ENCODE assay signal across 8 mouse cellular contexts in the genomic region with DNA sequence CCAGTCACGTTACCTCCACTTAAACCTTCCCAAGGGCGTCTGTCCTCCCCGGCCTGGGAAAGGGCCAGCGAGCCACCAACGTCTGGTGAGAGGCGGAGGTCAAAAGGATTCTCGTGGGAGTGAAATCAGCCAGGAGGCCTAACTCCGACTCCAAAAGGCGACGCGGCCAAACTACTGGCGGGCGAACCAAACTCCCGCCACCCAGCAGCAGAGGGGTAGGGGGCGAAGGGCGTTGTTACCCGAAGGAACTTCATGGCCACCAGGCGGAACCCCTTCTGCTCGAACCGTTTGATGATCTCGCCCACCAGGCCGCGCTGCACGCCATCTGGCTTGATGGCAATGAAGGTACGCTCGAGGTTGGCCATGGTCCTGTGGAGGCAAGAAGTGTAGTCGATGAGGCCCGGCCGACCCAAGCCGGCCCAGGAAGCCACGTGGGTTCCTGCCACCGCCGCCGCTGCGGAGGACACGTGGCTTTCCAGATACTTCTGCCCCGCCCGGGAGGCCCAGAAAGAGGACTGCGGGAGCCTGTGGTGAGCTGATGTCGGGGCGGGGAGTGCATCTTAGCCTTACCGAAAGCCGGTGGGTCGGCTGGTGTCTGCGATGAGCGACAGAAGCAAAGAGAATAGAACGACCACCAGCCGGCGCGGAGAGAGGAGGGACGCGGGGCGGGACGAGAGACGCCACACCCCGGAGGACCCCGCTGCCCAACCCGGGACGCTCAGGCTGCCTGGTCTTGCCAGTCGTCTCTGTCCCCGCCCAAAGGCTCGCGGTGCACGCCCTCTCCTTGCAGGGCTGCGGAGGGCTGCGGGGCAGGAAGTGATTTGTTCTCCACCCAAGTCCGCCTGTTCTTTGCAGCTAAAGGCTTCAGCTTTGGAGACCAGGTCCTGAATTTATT. TPM values are rescaled to one million over a fixed set of nuclear protein-coding genes. Genes with fewer than 3 reads are reported as not detected.
DNase-seq lines count a peak whose midpoint lies in the region; ATAC-seq lines count a peak whose summit lies in the region.

No protein-coding gene starts in this region.

- H3K4me2 ChIP-seq in forebrain, embryonic 13.5 days, result peak overlapping the region; percentile 89
- peak overlapping the region; percentile 84 for H3K4me2 ChIP-seq in liver, embryonic 16.5 days (ENCODE audit: low read depth, low read length)
- H3K4me2 ChIP-seq in neural tube, embryonic 12.5 days (replicated peaks), result peak overlapping the region; percentile 84

- under 1% methylated on average over 65 of the region's 67 CpGs for WGBS in forebrain, embryonic 13.5 days
- under 1% methylated on average over 67 of the region's 67 CpGs for WGBS in large intestine, adult 2 months
- under 1% methylated on average over 67 of the region's 67 CpGs for WGBS in liver, embryonic 16.5 days (ENCODE audit: insufficient replicate concordance)
- WGBS in neural tube, embryonic 12.5 days, result under 1% methylated on average over 67 of the region's 67 CpGs

- ATAC-seq in cerebellum, adult (ENCODE audit: insufficient number of reproducible peaks, low FRiP score, low TSS enrichment), result peak; percentile 82
- ATAC-seq in forebrain, embryonic 13.5 days, result peak; percentile 98
- ATAC-seq in liver, embryonic 16.5 days (ENCODE audit: low read depth), result peak; percentile 92
- peak; percentile 96 for ATAC-seq in neural tube, embryonic 12.5 days (ENCODE audit: low FRiP score, low read depth)

- H3K9ac ChIP-seq in forebrain, embryonic 13.5 days, result peak overlapping the region; percentile 78
- peak overlapping the region; percentile 55 for H3K9ac ChIP-seq in liver, embryonic 16.5 days (ENCODE audit: low read depth, low read length)
- peak overlapping the region; percentile 64 for H3K9ac ChIP-seq in neural tube, embryonic 12.5 days

- DNase-seq in ES-CJ7 (ENCODE audit: low read depth, low spot score), result peak; percentile 94
- DNase-seq in heart, postnatal 10 days, result peak; percentile 96
- DNase-seq in large intestine, adult 2 months (ENCODE audit: low read depth, low spot score), result peak; percentile 73
- peak; percentile 70 for DNase-seq in telencephalon, adult 2 months (ENCODE audit: low read depth, low spot score)

- peaks cover 57% of the 10 kb centered on the region for H3K36me3 ChIP-seq in forebrain, embryonic 13.5 days (ENCODE audit: poor library complexity, severe bottlenecking)
- H3K36me3 ChIP-seq in liver, embryonic 16.5 days (ENCODE audit: control insufficient read depth, insufficient read depth), result peaks cover 6% of the 10 kb centered on the region; the same call in 1 of the 2 replicates
- H3K36me3 ChIP-seq in neural tube, embryonic 12.5 days, result peaks cover 55% of the 10 kb centered on the region

- intact Hi-C loops in heart, postnatal 10 days (cut with DNase I), result no loop called here

- H3K27me3 ChIP-seq in forebrain, embryonic 13.5 days, result no peaks in the 10 kb centered on the region
- no peaks in the 10 kb centered on the region for H3K27me3 ChIP-seq in liver, embryonic 16.5 days (ENCODE audit: control insufficient read depth, insufficient read depth, low read depth, low read length)
- H3K27me3 ChIP-seq in neural tube, embryonic 12.5 days (replicated peaks), result no peaks in the 10 kb centered on the region

- H3K9me3 ChIP-seq in forebrain, embryonic 13.5 days (replicated peaks), result no peaks in the 10 kb centered on the region
- H3K9me3 ChIP-seq in liver, embryonic 16.5 days (replicated peaks; ENCODE audit: control insufficient read depth, low read length), result no peaks in the 10 kb centered on the region
- no peaks in the 10 kb centered on the region for H3K9me3 ChIP-seq in neural tube, embryonic 12.5 days

- peak overlapping the region; percentile 70 for H3K4me3 ChIP-seq in forebrain, embryonic 13.5 days
- peak overlapping the region; percentile 71 for H3K4me3 ChIP-seq in liver, embryonic 16.5 days (ENCODE audit: low read depth, low read length)
- peak overlapping the region; percentile 64 for H3K4me3 ChIP-seq in neural tube, embryonic 12.5 days

- H3K4me1 ChIP-seq in forebrain, embryonic 13.5 days, result peaks cover 36% of the 10 kb centered on the region
- H3K4me1 ChIP-seq in liver, embryonic 16.5 days (ENCODE audit: control insufficient read depth, low read depth, low read length), result peaks cover 14% of the 10 kb centered on the region
- peaks cover 28% of the 10 kb centered on the region for H3K4me1 ChIP-seq in neural tube, embryonic 12.5 days

- H3K27ac ChIP-seq in forebrain, embryonic 13.5 days, result peak overlapping the region; percentile 88
- H3K27ac ChIP-seq in liver, embryonic 16.5 days (ENCODE audit: low read length), result peak overlapping the region; percentile 64
- peak overlapping the region; percentile 69 for H3K27ac ChIP-seq in neural tube, embryonic 12.5 days

RNA-seq across cellular contexts. Expression of a gene that starts 0.6 kb away (rescaled TPM):
- polyA plus RNA-seq in forebrain, embryonic 13.5 days (2015; fragmentation: Nextera tagmentation; extraction: Ambion mirVana), result 98.8 and 116 TPM in 2 replicates
- total RNA-seq in heart, postnatal 10 days (2021), result 1,000 to 10,000 TPM; 1,170 to 1,184 TPM
- polyA plus RNA-seq in large intestine, adult 2 months (2012; rRNA removed), result 181 and 193 TPM in 2 replicates
- polyA plus RNA-seq in liver, embryonic 16.5 days (2015; fragmentation: Nextera tagmentation; extraction: Ambion mirVana), result 166 and 169 TPM in 2 replicates
- polyA plus RNA-seq in neural tube, embryonic 12.5 days (2016; fragmentation: Nextera tagmentation; extraction: Ambion mirVana), result 87.0 and 110 TPM in 2 replicates

RNA-seq across cellular contexts. Expression of a gene that starts 12.6 kb away (rescaled TPM):
- 455 and 467 TPM in 2 replicates for polyA plus RNA-seq in forebrain, embryonic 13.5 days (2015; fragmentation: Nextera tagmentation; extraction: Ambion mirVana)
- 10 to 100 TPM; 29.4 to 39.4 TPM for total RNA-seq in heart, postnatal 10 days (2021)
- 46.1 and 54.1 TPM in 2 replicates for polyA plus RNA-seq in large intestine, adult 2 months (2012; rRNA removed)
- polyA plus RNA-seq in liver, embryonic 16.5 days (2015; fragmentation: Nextera tagmentation; extraction: Ambion mirVana), result 183 and 194 TPM in 2 replicates
- polyA plus RNA-seq in neural tube, embryonic 12.5 days (2016; fragmentation: Nextera tagmentation; extraction: Ambion mirVana), result 346 and 367 TPM in 2 replicates

RNA-seq across cellular contexts. Expression of a gene that starts 12.8 kb away (rescaled TPM):
- 319 and 332 TPM in 2 replicates for polyA plus RNA-seq in forebrain, embryonic 13.5 days (2015; fragmentation: Nextera tagmentation; extraction: Ambion mirVana)
- 10 to 100 TPM; 26.3 to 29.0 TPM for total RNA-seq in heart, postnatal 10 days (2021)
- 144 and 156 TPM in 2 replicates for polyA plus RNA-seq in large intestine, adult 2 months (2012; rRNA removed)
- 83.1 and 89.6 TPM in 2 replicates for polyA plus RNA-seq in liver, embryonic 16.5 days (2015; fragmentation: Nextera tagmentation; extraction: Ambion mirVana)
- polyA plus RNA-seq in neural tube, embryonic 12.5 days (2016; fragmentation: Nextera tagmentation; extraction: Ambion mirVana), result 269 and 277 TPM in 2 replicates

RNA-seq across cellular contexts. Expression of a gene that starts 40.4 kb away (rescaled TPM):
- polyA plus RNA-seq in forebrain, embryonic 13.5 days (2015; fragmentation: Nextera tagmentation; extraction: Ambion mirVana), result 89.3 and 93.1 TPM in 2 replicates
- 100 to 1,000 TPM; 165 TPM for total RNA-seq in heart, postnatal 10 days (2021)
- polyA plus RNA-seq in large intestine, adult 2 months (2012; rRNA removed), result 5.2 and 11.0 TPM in 2 replicates
- polyA plus RNA-seq in liver, embryonic 16.5 days (2015; fragmentation: Nextera tagmentation; extraction: Ambion mirVana), result 10.5 and 11.2 TPM in 2 replicates
- polyA plus RNA-seq in neural tube, embryonic 12.5 days (2016; fragmentation: Nextera tagmentation; extraction: Ambion mirVana), result 96.2 and 100 TPM in 2 replicates

Comparison
In these comparisons a context has a peak if more than half of its experiments do, and no peak if none do; other contexts are left out.
1. Peak in every context shown above with its lines: DNase-seq, ATAC-seq, H3K4me3 ChIP-seq and H3K27ac ChIP-seq.